Mouse (Mus musculus) intestine, embryonic 15.5 days (tissue): ENCODE measurements around the gene Ndufs8. TPM values are rescaled to one million over a fixed set of nuclear protein-coding genes. Genes with fewer than 3 reads are reported as not detected.
A peak's percentile ranks its signal among the peaks of the same experiment; 100 is the strongest.

ENCODE experiments used
- ATAC-seq: fragments of 200-750 bp; cut with Nextera tagmentation; 2 replicates; pipeline ENCODE4 v1.8.0; 2017; ENCODE audit warnings: moderate TSS enrichment, moderate library complexity
- H3K27ac ChIP-seq: fragments of 300-500 bp; sonication (generic); 2 replicates; pipeline ENCODE4 v1.5.1; 2015; ENCODE audit warnings: mild to moderate bottlenecking, inconsistent platforms
- H3K27me3 ChIP-seq: fragments of 300-500 bp; sonication (generic); replicated peaks from 2 replicates; pipeline ENCODE4 v1.6.1; 2015; ENCODE audit warnings: inconsistent platforms
- H3K36me3 ChIP-seq: fragments of 300-500 bp; sonication (generic); 2 replicates; pipeline ENCODE4 v1.6.1; 2015; ENCODE audit warnings: inconsistent platforms
- H3K4me1 ChIP-seq: fragments of 300-500 bp; sonication (generic); replicated peaks from 2 replicates; pipeline ENCODE4 v1.6.1; 2015; ENCODE audit warnings: inconsistent platforms
- H3K4me2 ChIP-seq: fragments of 300-500 bp; sonication (generic); replicated peaks from 2 replicates; pipeline ENCODE4 v1.6.1; 2015; ENCODE audit warnings: mild to moderate bottlenecking, inconsistent platforms
- H3K4me3 ChIP-seq: fragments of 300-500 bp; sonication (generic); replicated peaks from 2 replicates; pipeline ENCODE4 v1.5.1; 2015; ENCODE audit warnings: inconsistent platforms
- H3K9ac ChIP-seq: fragments of 300-500 bp; sonication (generic); 2 replicates; pipeline ENCODE4 v1.6.1; 2015; ENCODE audit warnings: inconsistent platforms
- H3K9me3 ChIP-seq: fragments of 300-500 bp; sonication (generic); 2 replicates; pipeline ENCODE4 v1.6.1; 2016; ENCODE audit warnings: inconsistent platforms
- WGBS: fragments of 180-500 bp; shearing (Covaris S2); methylation state at CpG from one replicate; pipeline ENCODE4 v1.1.7; 2015; 5-methylcytosine and 5-hydroxymethylcytosine counted together
- polyA plus RNA-seq: library from polyadenylated mRNA; unstranded; fragments of >200 nt; fragmentation: Nextera tagmentation; extraction: Ambion mirVana; gene quantifications from 2 replicates; pipeline ENCODE4 v1.2.1, GENCODE M21; 2015

The Ndufs8 gene
- polyA plus RNA-seq, 1 experiment from 2014 or later, result 342 TPM

GRCm38 (mm10) chr19:3896208-3896607 is 16.4 kb downstream of the Ndufs8 start:
- 90% methylated on average over 10 of the region's 10 CpGs for WGBS
- 0 out of 2 replicates have a peak, but pooled peaks cover 3% of the 10 kb centered on the region for H3K4me1 ChIP-seq
- H3K27me3 ChIP-seq, result no peaks in the 10 kb centered on the region
- H3K9me3 ChIP-seq, result no peaks in the 10 kb centered on the region
- ATAC-seq, result no peak
- no peak overlapping the region for H3K9ac ChIP-seq
- H3K36me3 ChIP-seq, result peaks cover 42% of the 10 kb centered on the region
- no peak overlapping the region for H3K4me3 ChIP-seq
- H3K27ac ChIP-seq, result no peak overlapping the region
- no peak overlapping the region for H3K4me2 ChIP-seq

- 0 out of 2 replicates have a peak, but pooled peaks cover 3% of the 10 kb centered on the region for H3K4me1 ChIP-seq
- no peak overlapping the region for H3K9ac ChIP-seq
- H3K36me3 ChIP-seq, result peaks cover 51% of the 10 kb centered on the region
- no peak overlapping the region for H3K27ac ChIP-seq
- H3K27me3 ChIP-seq, result no peaks in the 10 kb centered on the region
- 29% methylated on average over 3 of the region's 3 CpGs for WGBS
- ATAC-seq, result peak; percentile 34
- no peak overlapping the region for H3K4me3 ChIP-seq
- no peaks in the 10 kb centered on the region for H3K9me3 ChIP-seq
- H3K4me2 ChIP-seq, result no peak overlapping the region
These were observed 17.4 kb downstream of the Ndufs8 start for GRCm38 (mm10) chr19:3895171-3895631.

GRCm38 (mm10) chr19:3894294-3894693 is 18.3 kb downstream of the Ndufs8 start:
- Histone ChIP-seq H3K9me3 (no peaks in the 10 kb centered on the region), H3K27ac (no peak overlapping the region), H3K4me3 (no peak overlapping the region), H3K36me3 (peaks cover 51% of the 10 kb centered on the region), H3K4me1 (0 out of 2 replicates have a peak, but pooled peaks cover 3% of the 10 kb centered on the region), H3K27me3 (no peaks in the 10 kb centered on the region), H3K9ac (no peak overlapping the region), H3K4me2 (no peak overlapping the region)
- no peak for ATAC-seq
- 88% methylated on average over 2 of the region's 2 CpGs for WGBS

DNA sequence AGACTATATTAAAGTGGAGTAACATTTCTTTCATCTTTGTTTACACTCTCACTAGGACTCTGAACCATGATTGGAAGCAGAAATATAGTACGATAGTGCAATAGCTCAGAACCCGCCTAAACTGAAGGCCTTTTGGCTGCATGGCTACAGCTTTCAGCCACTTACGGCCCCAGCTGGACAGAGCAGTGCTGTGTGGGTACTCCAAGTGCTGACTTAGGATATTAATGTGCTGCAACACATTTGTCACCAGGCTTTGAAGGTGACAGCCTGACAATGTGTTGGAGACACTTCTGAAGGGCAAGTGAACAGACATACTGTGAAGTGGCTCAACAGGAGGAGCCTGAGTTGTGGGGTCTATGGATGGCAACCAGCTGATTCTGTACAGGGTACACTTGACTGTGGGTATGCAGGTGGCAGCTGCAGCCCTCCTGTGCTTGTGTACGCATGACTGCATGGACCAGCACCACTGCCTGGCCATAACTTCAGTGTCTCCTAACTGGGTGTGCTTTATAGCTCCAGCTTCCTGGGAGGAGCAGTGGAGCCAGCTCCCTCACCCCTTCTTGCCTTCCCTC is 18.9 kb downstream of the Ndufs8 start:
- ATAC-seq, result no peak
- Histone ChIP-seq H3K4me1 (0 out of 2 replicates have a peak, but pooled peaks cover 3% of the 10 kb centered on the region), H3K4me2 (no peak overlapping the region), H3K9me3 (no peaks in the 10 kb centered on the region), H3K36me3 (peaks cover 57% of the 10 kb centered on the region), H3K27ac (no peak overlapping the region), H3K4me3 (no peak overlapping the region), H3K27me3 (no peaks in the 10 kb centered on the region), H3K9ac (no peak overlapping the region)
- 87% methylated on average over 4 of the region's 4 CpGs for WGBS

GRCm38 (mm10) chr19:3890181-3890580 is 22.4 kb downstream of the Ndufs8 start:
- Histone ChIP-seq H3K9ac (no peak overlapping the region), H3K4me3 (no peak overlapping the region), H3K27me3 (no peaks in the 10 kb centered on the region), H3K4me1 (0 out of 2 replicates have a peak, but pooled peaks cover 1% of the 10 kb centered on the region), H3K27ac (no peak overlapping the region), H3K36me3 (peaks cover 41% of the 10 kb centered on the region), H3K9me3 (no peaks in the 10 kb centered on the region), H3K4me2 (no peak overlapping the region)
- WGBS, result 80% methylated on average over 8 of the region's 8 CpGs
- no peak for ATAC-seq

DNA sequence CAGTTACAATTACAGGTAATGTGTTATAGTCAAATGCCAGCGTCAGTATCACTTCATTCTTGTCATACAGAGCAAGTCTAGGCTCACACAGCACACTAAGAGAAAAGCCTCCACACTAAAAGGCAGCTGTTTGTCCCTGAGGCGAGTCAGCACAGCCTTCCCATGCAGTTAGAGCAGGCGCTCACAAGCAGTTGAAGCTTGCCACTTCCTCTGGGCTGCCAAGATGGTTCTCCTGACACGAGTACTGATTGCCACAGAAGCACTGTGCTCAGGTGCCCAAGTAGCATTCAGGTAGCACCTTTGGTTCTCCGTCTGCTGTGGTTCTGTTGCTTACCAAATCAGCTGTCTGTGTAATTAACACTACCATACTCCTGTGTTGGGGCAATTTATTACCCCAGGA is 23.5 kb downstream of the Ndufs8 start:
- H3K9me3 ChIP-seq, result no peaks in the 10 kb centered on the region
- no peaks in the 10 kb centered on the region for H3K27me3 ChIP-seq
- 94% methylated on average over 5 of the region's 5 CpGs for WGBS
- H3K27ac ChIP-seq, result no peak overlapping the region
- no peaks in the 10 kb centered on the region for H3K4me1 ChIP-seq
- H3K4me2 ChIP-seq, result no peak overlapping the region
- no peak overlapping the region for H3K4me3 ChIP-seq
- no peak overlapping the region for H3K9ac ChIP-seq
- no peak for ATAC-seq
- H3K36me3 ChIP-seq, result peaks cover 33% of the 10 kb centered on the region

- peaks cover 3% of the 10 kb centered on the region; the same call in 1 of the 2 replicates for H3K4me1 ChIP-seq
- H3K9ac ChIP-seq, result no peak overlapping the region
- H3K36me3 ChIP-seq, result peaks cover 14% of the 10 kb centered on the region
- 43% methylated on average over 6 of the region's 6 CpGs for WGBS
- H3K4me3 ChIP-seq, result no peak overlapping the region
- H3K27me3 ChIP-seq, result no peaks in the 10 kb centered on the region
- no peaks in the 10 kb centered on the region for H3K9me3 ChIP-seq
- no peak overlapping the region for H3K4me2 ChIP-seq
- ATAC-seq, result no peak
- H3K27ac ChIP-seq, result no peak overlapping the region
These were observed 28.1 kb downstream of the Ndufs8 start for GRCm38 (mm10) chr19:3884325-3884990.

- Histone ChIP-seq H3K9me3 (no peaks in the 10 kb centered on the region), H3K4me3 (no peak overlapping the region), H3K27ac (no peak overlapping the region), H3K9ac (no peak overlapping the region), H3K27me3 (no peaks in the 10 kb centered on the region), H3K4me2 (no peak overlapping the region), H3K4me1 (peaks cover 3% of the 10 kb centered on the region; the same call in 1 of the 2 replicates), H3K36me3 (peaks cover 6% of the 10 kb centered on the region)
- 79% methylated on average over 4 of the region's 4 CpGs for WGBS
- no peak for ATAC-seq
These were observed 30.4 kb downstream of the Ndufs8 start for GRCm38 (mm10) chr19:3882214-3882613.

DNA sequence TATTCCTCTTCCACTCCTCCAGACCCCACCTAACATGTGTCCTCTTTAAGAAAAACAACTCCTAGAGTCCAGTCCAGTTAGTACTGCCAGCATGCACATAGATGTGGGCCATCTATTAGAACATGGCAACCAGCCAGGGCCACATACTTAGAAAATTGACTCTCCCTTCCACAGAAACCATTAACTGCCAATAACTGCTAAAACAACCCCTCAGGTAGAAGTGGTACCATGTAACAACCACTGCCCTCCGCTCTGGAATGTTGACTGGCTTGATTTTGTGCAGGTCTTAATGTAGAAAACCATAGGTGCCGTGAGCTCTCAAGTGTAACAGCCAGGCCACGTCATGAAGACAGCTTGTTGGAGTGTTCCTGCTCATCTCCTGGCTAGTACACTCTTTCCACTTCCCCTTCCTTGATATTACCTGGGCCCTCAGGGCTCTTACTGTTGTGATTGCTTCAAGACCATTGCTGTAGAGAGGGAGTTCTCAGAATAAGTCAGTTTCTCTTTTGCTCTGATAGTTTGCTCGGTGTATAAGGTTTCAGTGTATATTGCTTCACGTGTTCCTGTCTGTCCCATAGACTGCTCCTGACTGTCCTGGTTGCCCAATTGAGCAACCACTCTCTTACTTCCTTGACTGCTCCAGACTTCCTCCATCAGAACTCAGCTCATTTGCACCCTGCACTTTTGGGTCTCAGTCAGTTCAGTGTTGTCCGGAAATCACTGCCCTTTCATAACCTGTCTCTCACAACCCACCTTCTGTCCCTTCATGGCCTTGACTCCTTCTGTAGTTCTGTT is 32.3 kb downstream of the Ndufs8 start:
- Histone ChIP-seq H3K4me1 (peaks cover 6% of the 10 kb centered on the region; the same call in 1 of the 2 replicates), H3K4me2 (no peak overlapping the region), H3K9me3 (no peaks in the 10 kb centered on the region), H3K27me3 (no peaks in the 10 kb centered on the region), H3K36me3 (no peaks in the 10 kb centered on the region; the same call in 1 of the 2 replicates), H3K9ac (no peak overlapping the region), H3K4me3 (no peak overlapping the region), H3K27ac (no peak overlapping the region)
- ATAC-seq, result no peak
- 88% methylated on average over 6 of the region's 6 CpGs for WGBS

GRCm38 (mm10) chr19:3875045-3875444 is 37.5 kb downstream of the Ndufs8 start:
- 70% methylated on average over 7 of the region's 7 CpGs for WGBS
- H3K4me2 ChIP-seq, result no peak overlapping the region
- no peaks in the 10 kb centered on the region for H3K27me3 ChIP-seq
- no peak overlapping the region for H3K4me3 ChIP-seq
- no peaks in the 10 kb centered on the region for H3K9me3 ChIP-seq
- no peaks in the 10 kb centered on the region for H3K36me3 ChIP-seq
- H3K27ac ChIP-seq, result no peak overlapping the region
- no peak overlapping the region for H3K9ac ChIP-seq
- peaks cover 11% of the 10 kb centered on the region; the same call in 1 of the 2 replicates for H3K4me1 ChIP-seq
- ATAC-seq, result peak; percentile 73; the same call in 1 of the 2 replicates

DNA sequence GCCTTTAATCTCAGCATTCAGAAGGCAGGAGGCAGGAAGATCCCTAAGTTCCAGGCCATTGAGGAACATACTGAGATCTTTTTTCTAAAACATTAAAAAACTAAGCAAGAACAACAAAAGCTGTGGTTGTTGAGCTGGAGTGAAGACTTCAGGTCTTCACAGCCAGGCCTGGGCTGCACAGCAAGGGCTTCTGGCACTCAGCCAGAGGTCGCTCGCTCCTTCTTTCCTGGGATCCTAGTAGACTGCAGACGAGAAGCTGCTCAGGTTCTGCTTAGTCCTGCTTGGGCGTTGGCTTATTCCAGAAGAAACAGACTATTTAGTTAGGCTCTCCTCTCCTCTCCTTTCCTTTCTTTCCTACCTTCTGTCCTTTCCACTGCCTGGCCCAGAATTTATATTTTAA is 40.2 kb downstream of the Ndufs8 start:
- no peak for ATAC-seq
- Histone ChIP-seq H3K4me1 (peaks cover 14% of the 10 kb centered on the region; the same call in 1 of the 2 replicates), H3K9ac (no peak overlapping the region), H3K36me3 (no peaks in the 10 kb centered on the region), H3K27ac (no peak overlapping the region), H3K27me3 (no peaks in the 10 kb centered on the region), H3K4me3 (no peak overlapping the region), H3K9me3 (no peaks in the 10 kb centered on the region), H3K4me2 (no peak overlapping the region)
- 50% methylated on average over 4 of the region's 4 CpGs for WGBS

DNA sequence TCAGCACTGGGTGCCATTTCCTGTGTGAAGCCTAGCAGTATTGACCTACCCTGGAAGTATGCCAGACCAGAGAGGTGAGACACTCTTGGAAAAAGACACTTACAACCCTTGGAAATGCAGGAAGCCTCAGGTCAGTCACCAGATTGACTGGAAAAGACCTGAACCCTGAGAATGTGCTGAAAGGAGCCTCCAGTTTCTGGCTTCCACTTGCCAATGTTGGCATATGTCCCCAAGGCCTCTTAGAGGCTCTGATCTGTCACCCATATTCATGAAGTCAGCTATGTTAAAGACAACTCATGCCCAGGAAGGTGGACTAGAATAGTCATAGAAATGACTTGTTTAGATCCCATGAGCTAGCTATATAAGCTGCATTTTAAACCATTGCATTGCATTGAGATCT is 41.1 kb downstream of the Ndufs8 start:
- Histone ChIP-seq H3K4me2 (no peak overlapping the region), H3K36me3 (no peaks in the 10 kb centered on the region), H3K4me1 (peaks cover 14% of the 10 kb centered on the region; the same call in 1 of the 2 replicates), H3K4me3 (no peak overlapping the region), H3K9me3 (no peaks in the 10 kb centered on the region), H3K27ac (no peak overlapping the region), H3K27me3 (no peaks in the 10 kb centered on the region), H3K9ac (no peak overlapping the region)
- ATAC-seq, result no peak
